Mouse (Mus musculus) kidney, postnatal 0 days (tissue): ENCODE data around the gene Tfr2. TPM values are rescaled to one million over a fixed set of nuclear protein-coding genes. Genes with fewer than 3 reads are reported as not detected.

Experiments
- ATAC-seq: fragments of 200-750 bp; cut with Nextera tagmentation; replicated peaks from 2 replicates; pipeline ENCODE4 v1.8.0; 2017; ENCODE audit warnings: low read depth, moderate number of reproducible peaks, moderate TSS enrichment, moderate library complexity; ENCODE audit not compliant: low FRiP score
- DNase-seq: peaks from one replicate; pipeline ENCODE4 v3.0.0-alpha.2; 2016; ENCODE audit warnings: low spot score
- H3K27ac ChIP-seq: fragments of 300-500 bp; sonication (generic); 2 replicates; pipeline ENCODE4 v1.5.1; 2014; ENCODE audit warnings: mild to moderate bottlenecking
- H3K27me3 ChIP-seq: fragments of 300-500 bp; sonication (generic); 2 replicates; pipeline ENCODE4 v1.6.1; 2014; ENCODE audit warnings: low read length, mixed read lengths; ENCODE audit not compliant: insufficient read depth
- H3K36me3 ChIP-seq: fragments of 300-500 bp; sonication (generic); 2 replicates; pipeline ENCODE4 v1.6.1; 2014; ENCODE audit warnings: low read length, mixed read lengths; ENCODE audit not compliant: insufficient read depth
- H3K4me1 ChIP-seq: fragments of 300-500 bp; sonication (generic); replicated peaks from 2 replicates; pipeline ENCODE4 v1.6.1; 2014; ENCODE audit warnings: antibody characterized with exemption, low read length, mixed read lengths; ENCODE audit not compliant: insufficient read depth
- H3K4me2 ChIP-seq: fragments of 300-500 bp; sonication (generic); 2 replicates; pipeline ENCODE4 v1.6.1; 2014; ENCODE audit warnings: mild to moderate bottlenecking, low read length, moderate library complexity, mixed read lengths
- H3K4me3 ChIP-seq: fragments of 300-500 bp; sonication (generic); replicated peaks from 2 replicates; pipeline ENCODE4 v1.5.1; 2014; ENCODE audit warnings: low read depth, low read length
- H3K9ac ChIP-seq: fragments of 300-500 bp; sonication (generic); 2 replicates; pipeline ENCODE4 v1.6.1; 2014; ENCODE audit warnings: low read depth, low read length
- H3K9me3 ChIP-seq: fragments of 300-500 bp; sonication (generic); replicated peaks from 2 replicates; pipeline ENCODE4 v1.6.1; 2016; ENCODE audit warnings: low read length, inconsistent platforms, mixed read lengths
- CTCF ChIP-seq: IDR thresholded peaks from 2 replicates; pipeline ENCODE4 v1.5.1; 2016; ENCODE audit warnings: antibody characterized with exemption, low read depth, mild to moderate bottlenecking, moderate library complexity
- WGBS: fragments of 180-500 bp; shearing (Covaris S2); extraction: QIAGEN DNeasy Blood & Tissue Kit; methylation state at CpG from one replicate; pipeline ENCODE4 v1.1.7; 2014; 5-methylcytosine and 5-hydroxymethylcytosine counted together
- polyA plus RNA-seq: library from polyadenylated mRNA; unstranded; fragments of >200 nt; fragmentation: Nextera tagmentation; extraction: Ambion mirVana; gene quantifications from 2 replicates; pipeline ENCODE4 v1.2.1, GENCODE M21; 2015

Gene Tfr2
- polyA plus RNA-seq, 1 experiment from 2014 or later = 0.13 TPM

GRCm38 (mm10) chr5:137615347-137615746, 45.7 kb downstream of the Tfr2 start:
- H3K4me1 ChIP-seq = peaks cover 12% of the 10 kb centered on the region
- H3K9me3 ChIP-seq = no peaks in the 10 kb centered on the region
- H3K4me2 ChIP-seq = no peak overlapping the region
- H3K36me3 ChIP-seq = no peaks in the 10 kb centered on the region
- no peak overlapping the region for H3K9ac ChIP-seq
- DNase-seq = no peak
- TF ChIP-seq CTCF = no peak
- ATAC-seq = no peak
- no peaks in the 10 kb centered on the region for H3K27me3 ChIP-seq
- 87% methylated on average over 7 of the region's 7 CpGs for WGBS
- H3K4me3 ChIP-seq = no peak overlapping the region
- no peak overlapping the region for H3K27ac ChIP-seq

- H3K4me3 ChIP-seq = no peak overlapping the region
- no peaks in the 10 kb centered on the region for H3K36me3 ChIP-seq
- no peaks in the 10 kb centered on the region for H3K4me1 ChIP-seq
- H3K9me3 ChIP-seq = no peaks in the 10 kb centered on the region
- no peak overlapping the region for H3K27ac ChIP-seq
- H3K9ac ChIP-seq = no peak overlapping the region
- no peaks in the 10 kb centered on the region for H3K27me3 ChIP-seq
- TF ChIP-seq CTCF = no peak
- no peak overlapping the region for H3K4me2 ChIP-seq
- ATAC-seq = no peak
- WGBS = 81% methylated on average over 11 of the region's 11 CpGs
- DNase-seq = no peak
These were observed 54.4 kb downstream of the Tfr2 start for GRCm38 (mm10) chr5:137623937-137624530.

- WGBS = 3% methylated on average over 9 of the region's 9 CpGs
- DNase-seq = peak; percentile 54
- Histone ChIP-seq H3K4me3 (peak overlapping the region; percentile 55), H3K27ac (peak overlapping the region; percentile 94), H3K36me3 (no peaks in the 10 kb centered on the region), H3K9me3 (no peaks in the 10 kb centered on the region), H3K9ac (peak overlapping the region; percentile 57; the same call in 1 of the 2 replicates), H3K4me2 (peak overlapping the region; percentile 72), H3K4me1 (peaks cover 23% of the 10 kb centered on the region; the same call in 1 of the 2 replicates), H3K27me3 (no peaks in the 10 kb centered on the region)
- peak; percentile 36 for TF ChIP-seq CTCF
- ATAC-seq = no peak
These were observed 58.4 kb downstream of the Tfr2 start for GRCm38 (mm10) chr5:137627991-137628390.

GRCm38 (mm10) chr5:137628498-137629305, 59.1 kb downstream of the Tfr2 start, which contains the start of the genes Fbxo24, Lrch4 and Gm20605:
TSS of gene Fbxo24 (minus strand) at chr5:137629002.
TSS of gene Lrch4 (plus strand) at chr5:137629121.
TSS of gene Gm20605 (plus strand) at chr5:137629175.
- no peaks in the 10 kb centered on the region for H3K9me3 ChIP-seq
- ATAC-seq = peak; percentile 95
- H3K27me3 ChIP-seq = no peaks in the 10 kb centered on the region
- peak; percentile 100 for DNase-seq
- WGBS = under 1% methylated on average over 44 of the region's 46 CpGs
- peaks cover 23% of the 10 kb centered on the region; the same call in 1 of the 2 replicates for H3K4me1 ChIP-seq
- peak; percentile 39 for TF ChIP-seq CTCF
- peak within 1 kb of the TSS; percentile 78 for H3K9ac ChIP-seq
- H3K4me3 ChIP-seq = peak within 1 kb of the TSS; percentile 74
- H3K27ac ChIP-seq = peak within 1 kb of the TSS; percentile 96
- H3K4me2 ChIP-seq = peak within 1 kb of the TSS; percentile 72
- peaks cover 5% of the 10 kb centered on the region; the same call in 1 of the 2 replicates for H3K36me3 ChIP-seq

- Histone ChIP-seq H3K4me2 (peak overlapping the region; percentile 64), H3K9ac (peak overlapping the region; percentile 78), H3K4me1 (peaks cover 23% of the 10 kb centered on the region; the same call in 1 of the 2 replicates), H3K9me3 (no peaks in the 10 kb centered on the region), H3K27me3 (no peaks in the 10 kb centered on the region), H3K4me3 (peak overlapping the region; percentile 74), H3K36me3 (peaks cover 11% of the 10 kb centered on the region; the same call in 1 of the 2 replicates), H3K27ac (peak overlapping the region; percentile 96)
- TF ChIP-seq CTCF = no peak; the same call in 1 of the 2 replicates
- under 1% methylated on average over 23 of the region's 23 CpGs for WGBS
- peak; percentile 61 for DNase-seq
- peak; percentile 60 for ATAC-seq
These were observed 59.7 kb downstream of the Tfr2 start for GRCm38 (mm10) chr5:137629306-137629721.

- peak overlapping the region; percentile 64 for H3K4me2 ChIP-seq
- H3K27me3 ChIP-seq = no peaks in the 10 kb centered on the region
- TF ChIP-seq CTCF = no peak
- H3K9me3 ChIP-seq = no peaks in the 10 kb centered on the region
- H3K9ac ChIP-seq = peak overlapping the region; percentile 78
- DNase-seq = peak; percentile 66
- 6% methylated on average over 6 of the region's 6 CpGs for WGBS
- H3K27ac ChIP-seq = peak overlapping the region; percentile 96
- peak overlapping the region; percentile 74 for H3K4me3 ChIP-seq
- peaks cover 13% of the 10 kb centered on the region; the same call in 1 of the 2 replicates for H3K36me3 ChIP-seq
- H3K4me1 ChIP-seq = peaks cover 23% of the 10 kb centered on the region; the same call in 1 of the 2 replicates
- ATAC-seq = peak; percentile 26; the same call in 1 of the 2 replicates
These were observed 60.4 kb downstream of the Tfr2 start for GRCm38 (mm10) chr5:137629906-137630545.
